Mouse (Mus musculus) heart, postnatal 0 days (tissue): ENCODE data around the gene Clpb.

Experiments used
- CTCF ChIP-seq: IDR thresholded peaks from 2 replicates; pipeline ENCODE4 v1.5.1; 2016; ENCODE audit warnings: antibody characterized with exemption, control low read depth, low read depth
- EP300 ChIP-seq: IDR thresholded peaks from 2 replicates; pipeline ENCODE4 v1.6.1; 2016; ENCODE audit warnings: antibody characterized with exemption, low read depth

GRCm38 (mm10) chr7:101709586-101709985 lies 46.2 kb downstream of the Clpb start:
- TF ChIP-seq CTCF, result no peak
- TF ChIP-seq EP300, result no peak
